Mouse (Mus musculus) G1E (cell line): Measurements from ENCODE around the gene Efcab2.

Source experiments
- CTCF ChIP-seq: IDR thresholded peaks from 2 replicates; pipeline ENCODE4 v1.5.1; 2012; ENCODE audit warnings: low read depth, low read length, inconsistent platforms, mixed read lengths
- GATA1 ChIP-seq: IDR thresholded peaks from 2 replicates; pipeline ENCODE4 v1.6.1; 2012; ENCODE audit warnings: borderline replicate concordance, low read length, inconsistent platforms, mixed read lengths
- GATA2 ChIP-seq: IDR thresholded peaks from 2 replicates; pipeline ENCODE4 v1.6.1; 2012; ENCODE audit warnings: low read depth, low read length, inconsistent platforms, borderline replicate concordance
- POLR2AphosphoS5 ChIP-seq: IDR thresholded peaks from 2 replicates; pipeline ENCODE4 v1.6.1; 2012; ENCODE audit warnings: low read depth, low read length, inconsistent platforms; ENCODE audit not compliant: insufficient replicate concordance
- TAL1 ChIP-seq: conservative IDR thresholded peaks from 2 replicates; pipeline ENCODE4 v1.6.1; 2012; ENCODE audit warnings: low read depth, low read length, inconsistent platforms, mixed read lengths

- TF ChIP-seq CTCF (no peak), TAL1 (peak; percentile 19; the same call in 1 of the 2 replicates), POLR2AphosphoS5 (no peak), GATA1 (no peak), GATA2 (no peak)
Measured at GRCm38 (mm10) chr1:178378115-178378514, 27.8 kb upstream of the Efcab2 start.
